10 mouse cellular contexts compared by ENCODE assay signal in the genomic region with DNA sequence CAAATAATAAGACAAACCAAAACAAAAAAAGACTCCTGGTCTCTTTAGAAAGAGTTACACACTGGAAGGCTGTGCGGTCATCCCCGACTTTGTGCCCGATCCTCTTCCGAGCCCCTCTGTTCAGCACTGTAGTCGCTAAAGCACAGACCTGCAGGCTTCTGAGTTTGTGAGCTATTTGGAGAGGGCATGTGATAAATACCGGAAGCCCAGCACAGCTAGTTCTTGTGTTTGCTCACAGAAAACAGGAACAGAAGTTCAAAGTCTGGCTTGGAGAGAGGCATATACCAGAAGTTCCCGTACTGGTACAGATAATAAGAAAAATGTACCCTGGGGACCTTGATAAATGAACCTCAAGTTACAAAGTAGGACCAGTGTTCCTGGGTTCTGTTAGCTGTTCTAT. TPM values are rescaled to one million over a fixed set of nuclear protein-coding genes. Genes with fewer than 3 reads are reported as not detected.
A peak's percentile ranks its signal among the peaks of the same experiment; 100 is the strongest.
DNase-seq lines count a peak whose midpoint lies in the region; ATAC-seq and TF ChIP-seq lines count a peak whose summit lies in the region.
"Had no signal": no experiment of that assay in that cellular context is flagged by ENCODE, and none has a peak within 500 bp of the region (broad histone marks: within the 10 kb centered on the region; RNA-seq: fewer than 3 reads in every experiment).

No protein-coding gene starts in this region.

- H3K4me2 ChIP-seq in liver, embryonic 16.5 days (ENCODE audit: low read depth, low read length): peak overlapping the region; percentile 29
- H3K4me2 ChIP-seq in hindbrain, embryonic 12.5 days (replicated peaks): no peak overlapping the region
- H3K4me2 ChIP-seq: embryonic facial prominence, embryonic 15.5 days; heart, embryonic 13.5 days had no signal

- WGBS in spleen, adult 2 months: 18% methylated on average over 7 of the region's 7 CpGs
- WGBS in liver, embryonic 16.5 days (ENCODE audit: insufficient replicate concordance): 27% methylated on average over 7 of the region's 7 CpGs
- 79% methylated on average over 7 of the region's 7 CpGs for WGBS in hindbrain, embryonic 12.5 days

- peak overlapping the region; percentile 30 for H3K27ac ChIP-seq in spleen, adult 2 months (ENCODE audit: insufficient read depth, low read length)
- H3K27ac ChIP-seq in liver, embryonic 16.5 days (ENCODE audit: low read length): peak overlapping the region; percentile 74
- no peak overlapping the region for H3K27ac ChIP-seq in hindbrain, embryonic 12.5 days
- H3K27ac ChIP-seq: embryonic facial prominence, embryonic 15.5 days; heart, embryonic 13.5 days had no signal

- 0 out of 2 replicates have a peak overlapping the region, but pooled peaks have one; percentile 3 for H3K4me3 ChIP-seq in spleen, adult 2 months (ENCODE audit: extremely low read depth, insufficient read depth, insufficient read length)
- no peak overlapping the region for H3K4me3 ChIP-seq in liver, embryonic 16.5 days (ENCODE audit: low read depth, low read length)
- no peak overlapping the region for H3K4me3 ChIP-seq in hindbrain, embryonic 12.5 days
- H3K4me3 ChIP-seq: embryonic facial prominence, embryonic 15.5 days; heart, embryonic 13.5 days had no signal

- no peak for TF ChIP-seq POLR2A in spleen, adult 2 months (IDR thresholded peaks at IDR 0.05; ENCODE audit: low read depth, low read length)

- H3K27me3 ChIP-seq in spleen, adult 2 months (ENCODE audit: control insufficient read depth, insufficient read depth, low read length): no peaks in the 10 kb centered on the region
- no peaks in the 10 kb centered on the region for H3K27me3 ChIP-seq in liver, embryonic 16.5 days (ENCODE audit: control insufficient read depth, insufficient read depth, low read depth, low read length)
- H3K27me3 ChIP-seq in hindbrain, embryonic 12.5 days: no peaks in the 10 kb centered on the region
- H3K27me3 ChIP-seq: embryonic facial prominence, embryonic 15.5 days; heart, embryonic 13.5 days had no signal

- H3K9ac ChIP-seq in liver, embryonic 16.5 days (ENCODE audit: low read depth, low read length): peak overlapping the region; percentile 46; the same call in 1 of the 2 replicates
- H3K9ac ChIP-seq in hindbrain, embryonic 12.5 days: no peak overlapping the region
- H3K9ac ChIP-seq: embryonic facial prominence, embryonic 15.5 days; heart, embryonic 13.5 days had no signal

- H3K4me1 ChIP-seq in spleen, adult 2 months (ENCODE audit: control insufficient read depth, insufficient read depth, insufficient read length): peaks cover 5% of the 10 kb centered on the region; the same call in 1 of the 2 replicates
- H3K4me1 ChIP-seq in liver, embryonic 16.5 days (ENCODE audit: control insufficient read depth, low read depth, low read length): peaks cover 7% of the 10 kb centered on the region
- no peaks in the 10 kb centered on the region for H3K4me1 ChIP-seq in hindbrain, embryonic 12.5 days
- H3K4me1 ChIP-seq: embryonic facial prominence, embryonic 15.5 days had no signal

- no peak for TF ChIP-seq CTCF in spleen, adult 2 months (IDR thresholded peaks at IDR 0.05; ENCODE audit: extremely low read depth, insufficient read depth, insufficient read length, insufficient replicate concordance)

- no peaks in the 10 kb centered on the region for H3K9me3 ChIP-seq in liver, embryonic 16.5 days (replicated peaks; ENCODE audit: control insufficient read depth, low read length)
- no peaks in the 10 kb centered on the region for H3K9me3 ChIP-seq in hindbrain, embryonic 12.5 days (replicated peaks)
- H3K9me3 ChIP-seq: embryonic facial prominence, embryonic 15.5 days; heart, embryonic 13.5 days had no signal

- peak; percentile 74 for ATAC-seq in liver, embryonic 16.5 days (ENCODE audit: low read depth)
- ATAC-seq in hindbrain, embryonic 12.5 days (ENCODE audit: low FRiP score): no peak

- peak; percentile 17 for DNase-seq in embryo, embryonic 11 days
- DNase-seq in embryo, embryonic 9.5 days (ENCODE audit: extremely low spot score): no peak
- no peak for DNase-seq in spleen, adult 2 months (ENCODE audit: low read depth in 1 of 2, low spot score in 2 of 2)
- DNase-seq in spleen, adult 12 weeks (ENCODE audit: low spot score): no peak
- peak; percentile 77 for DNase-seq in yolk sac, embryonic 10.5 days (ENCODE audit: low spot score)
- no peak for DNase-seq in urinary bladder, postnatal 4 days (ENCODE audit: low spot score in 2 of 2)

- peaks cover 5% of the 10 kb centered on the region; the same call in 1 of the 2 replicates for H3K36me3 ChIP-seq in spleen, adult 2 months (ENCODE audit: control insufficient read depth, insufficient read depth, low read length)
- peaks cover 5% of the 10 kb centered on the region; the same call in 1 of the 2 replicates for H3K36me3 ChIP-seq in liver, embryonic 16.5 days (ENCODE audit: control insufficient read depth, insufficient read depth)
- H3K36me3 ChIP-seq in hindbrain, embryonic 12.5 days: peaks cover 16% of the 10 kb centered on the region; the same call in 1 of the 2 replicates

RNA-seq across cellular contexts. Expression of gene Mrln, which starts 9.2 kb away (rescaled TPM):
- polyA plus RNA-seq in spleen, adult 2 months (2012; rRNA removed): not detected in 2 replicates
- 0.65 and 1.3 TPM in 2 replicates for polyA plus RNA-seq in liver, embryonic 16.5 days (2015; fragmentation: Nextera tagmentation; extraction: Ambion mirVana)
- 3.8 and 7.2 TPM in 2 replicates for polyA plus RNA-seq in hindbrain, embryonic 12.5 days (2016; fragmentation: Nextera tagmentation; extraction: Ambion mirVana)

RNA-seq across cellular contexts. Expression of gene Slc16a9, which starts 49.6 kb away (rescaled TPM):
- polyA plus RNA-seq in spleen, adult 2 months (2012; rRNA removed): 6.4 and 6.8 TPM in 2 replicates
- 0.55 and 0.61 TPM in 2 replicates for polyA plus RNA-seq in liver, embryonic 16.5 days (2015; fragmentation: Nextera tagmentation; extraction: Ambion mirVana)
- polyA plus RNA-seq in hindbrain, embryonic 12.5 days (2016; fragmentation: Nextera tagmentation; extraction: Ambion mirVana): 1.3 and 1.4 TPM in 2 replicates

Comparison
In these comparisons a context has a peak if more than half of its experiments do, and no peak if none do; other contexts are left out.
1. DNase-seq: peak in embryo, embryonic 11 days (single experiment) and yolk sac, embryonic 10.5 days (single experiment); none in embryo, embryonic 9.5 days (single experiment), spleen, adult 2 months (0 of 2), spleen, adult 12 weeks (single experiment) and urinary bladder, postnatal 4 days (0 of 2).